Mouse (Mus musculus): Measurements from ENCODE around the gene Zfp185. TPM values are rescaled to one million over a fixed set of nuclear protein-coding genes. Genes with fewer than 3 reads are reported as not detected.

The Zfp185 gene
- total RNA-seq (2014; fragmentation: Nextera tagmentation) (not detected in 2 replicates), total RNA-seq (2017) (0.11 TPM in 1 of 2 replicates, not detected in the other), polyA plus RNA-seq (2012) (not detected in 2 replicates)

- no peak for DNase-seq (ENCODE audit: low spot score)
- no peaks in the 10 kb centered on the region for H3K36me3 ChIP-seq (replicated peaks)
- peaks cover 40% of the 10 kb centered on the region for H3K27me3 ChIP-seq (ENCODE audit: insufficient read depth, low read length)
- TF ChIP-seq GATA1 (IDR thresholded peaks at IDR 0.05; ENCODE audit: borderline replicate concordance, low read length) (no peak), GATA2 (IDR thresholded peaks at IDR 0.05; ENCODE audit: borderline replicate concordance, low read depth, low read length) (no peak), CTCF (IDR thresholded peaks at IDR 0.05; ENCODE audit: low read depth, low read length) (no peak), POLR2AphosphoS5 (IDR thresholded peaks at IDR 0.05; ENCODE audit: insufficient replicate concordance, low read depth, low read length) (no peak), TAL1 (conservative IDR thresholded peaks at IDR 0.05; ENCODE audit: low read depth, low read length) (no peak)
- no peaks in the 10 kb centered on the region for H3K4me1 ChIP-seq (ENCODE audit: insufficient read depth, low read depth, low read length)
- no peaks in the 10 kb centered on the region for H3K9me3 ChIP-seq (replicated peaks)
- ATAC-seq (ENCODE audit: extremely low read depth, insufficient number of reproducible peaks, low FRiP score, poor library complexity, severe bottlenecking) = no peak
- no peak within 1 kb of the TSS for H3K4me3 ChIP-seq (ENCODE audit: low read depth, low read length)
These were observed at the start of gene Zfp185 for GRCm38 (mm10) chrX:72986841-72987519. Gene Zfp185, plus strand, starts transcription at chrX:72987339.

GRCm38 (mm10) chrX:72953464-72953863 lies 33.7 kb upstream of the Zfp185 start:
- Histone ChIP-seq H3K9me3 (replicated peaks) (no peaks in the 10 kb centered on the region), H3K27me3 (ENCODE audit: insufficient read depth, low read length) (no peaks in the 10 kb centered on the region), H3K4me3 (ENCODE audit: low read depth, low read length) (no peak overlapping the region), H3K36me3 (replicated peaks) (peaks cover 82% of the 10 kb centered on the region), H3K4me1 (ENCODE audit: insufficient read depth, low read depth, low read length) (no peaks in the 10 kb centered on the region)
- no peak for TF ChIP-seq POLR2AphosphoS5 (IDR thresholded peaks at IDR 0.05; ENCODE audit: insufficient replicate concordance, low read depth, low read length)
- TF ChIP-seq CTCF (IDR thresholded peaks at IDR 0.05; ENCODE audit: low read depth, low read length) = no peak
- no peak for TF ChIP-seq GATA2 (IDR thresholded peaks at IDR 0.05; ENCODE audit: borderline replicate concordance, low read depth, low read length)
- TF ChIP-seq TAL1 (conservative IDR thresholded peaks at IDR 0.05; ENCODE audit: low read depth, low read length) = no peak
- no peak for TF ChIP-seq GATA1 (IDR thresholded peaks at IDR 0.05; ENCODE audit: borderline replicate concordance, low read length)
- DNase-seq (ENCODE audit: low spot score) (no peak), ATAC-seq (ENCODE audit: extremely low read depth, insufficient number of reproducible peaks, low FRiP score, poor library complexity, severe bottlenecking) (no peak)

DNA sequence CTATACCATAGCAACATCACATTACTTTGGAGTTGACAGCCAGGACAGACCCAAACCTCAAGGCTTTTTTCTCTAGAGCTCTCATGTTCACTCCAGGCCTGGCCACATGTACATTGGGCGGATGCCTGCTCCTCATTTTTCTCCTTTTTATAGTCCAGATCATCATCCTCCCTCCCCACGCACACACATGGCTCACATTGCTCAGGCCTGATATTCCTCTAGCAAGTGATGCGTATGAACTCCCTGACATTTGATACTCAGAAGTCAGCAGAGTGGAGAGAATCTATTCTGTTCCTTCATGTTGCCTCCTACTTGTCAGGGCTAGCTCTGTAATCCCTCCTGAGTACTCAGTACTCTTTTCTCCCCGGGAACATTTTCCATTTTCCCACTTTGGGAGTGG lies 30.7 kb upstream of the Zfp185 start:
- DNase-seq (ENCODE audit: low spot score) (no peak), ATAC-seq (ENCODE audit: extremely low read depth, insufficient number of reproducible peaks, low FRiP score, poor library complexity, severe bottlenecking) (no peak)
- H3K36me3 ChIP-seq (replicated peaks) = peaks cover 89% of the 10 kb centered on the region
- no peak overlapping the region for H3K4me3 ChIP-seq (ENCODE audit: low read depth, low read length)
- no peak for TF ChIP-seq TAL1 (conservative IDR thresholded peaks at IDR 0.05; ENCODE audit: low read depth, low read length)
- no peak for TF ChIP-seq GATA2 (IDR thresholded peaks at IDR 0.05; ENCODE audit: borderline replicate concordance, low read depth, low read length)
- no peak for TF ChIP-seq CTCF (IDR thresholded peaks at IDR 0.05; ENCODE audit: low read depth, low read length)
- no peak for TF ChIP-seq GATA1 (IDR thresholded peaks at IDR 0.05; ENCODE audit: borderline replicate concordance, low read length)
- no peak for TF ChIP-seq POLR2AphosphoS5 (IDR thresholded peaks at IDR 0.05; ENCODE audit: insufficient replicate concordance, low read depth, low read length)
- H3K9me3 ChIP-seq (replicated peaks) = no peaks in the 10 kb centered on the region
- H3K27me3 ChIP-seq (ENCODE audit: insufficient read depth, low read length) = no peaks in the 10 kb centered on the region
- H3K4me1 ChIP-seq (ENCODE audit: insufficient read depth, low read depth, low read length) = no peaks in the 10 kb centered on the region

DNA sequence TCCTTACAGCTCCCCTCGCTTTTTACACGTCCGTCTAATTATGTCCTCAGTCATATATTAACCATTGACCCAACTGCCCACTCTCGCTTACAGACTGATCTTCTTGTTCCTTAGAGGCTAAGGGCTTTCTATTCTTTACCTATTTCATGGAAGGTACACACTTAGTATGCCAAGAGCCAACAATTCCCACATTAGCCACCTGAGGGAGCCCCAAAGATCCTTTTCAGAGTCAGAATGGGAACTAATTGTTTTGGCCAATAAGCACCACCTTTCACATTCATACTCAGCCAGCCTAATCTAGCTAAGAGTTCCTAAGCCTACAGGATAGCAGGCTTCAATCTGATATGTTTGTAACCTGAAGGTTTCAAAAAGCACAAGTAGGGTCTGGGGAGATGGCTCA lies 26.7 kb upstream of the Zfp185 start:
- no peak for ATAC-seq (ENCODE audit: extremely low read depth, insufficient number of reproducible peaks, low FRiP score, poor library complexity, severe bottlenecking)
- no peaks in the 10 kb centered on the region for H3K4me1 ChIP-seq (ENCODE audit: insufficient read depth, low read depth, low read length)
- H3K4me3 ChIP-seq (ENCODE audit: low read depth, low read length) = no peak overlapping the region
- peaks cover 79% of the 10 kb centered on the region for H3K36me3 ChIP-seq (replicated peaks)
- TF ChIP-seq TAL1 (conservative IDR thresholded peaks at IDR 0.05; ENCODE audit: low read depth, low read length) = no peak
- no peak for TF ChIP-seq POLR2AphosphoS5 (IDR thresholded peaks at IDR 0.05; ENCODE audit: insufficient replicate concordance, low read depth, low read length)
- no peak for TF ChIP-seq CTCF (IDR thresholded peaks at IDR 0.05; ENCODE audit: low read depth, low read length)
- TF ChIP-seq GATA1 (IDR thresholded peaks at IDR 0.05; ENCODE audit: borderline replicate concordance, low read length) = no peak
- H3K27me3 ChIP-seq (ENCODE audit: insufficient read depth, low read length) = no peaks in the 10 kb centered on the region
- no peak for DNase-seq (ENCODE audit: low spot score)
- no peaks in the 10 kb centered on the region for H3K9me3 ChIP-seq (replicated peaks)

- ATAC-seq (ENCODE audit: extremely low read depth, insufficient number of reproducible peaks, low FRiP score, poor library complexity, severe bottlenecking) (no peak), DNase-seq (ENCODE audit: low spot score) (no peak)
- no peaks in the 10 kb centered on the region for H3K9me3 ChIP-seq (replicated peaks)
- H3K4me1 ChIP-seq (ENCODE audit: insufficient read depth, low read depth, low read length) = no peaks in the 10 kb centered on the region
- TF ChIP-seq CTCF (IDR thresholded peaks at IDR 0.05; ENCODE audit: low read depth, low read length) (no peak), TAL1 (conservative IDR thresholded peaks at IDR 0.05; ENCODE audit: low read depth, low read length) (no peak), POLR2AphosphoS5 (IDR thresholded peaks at IDR 0.05; ENCODE audit: insufficient replicate concordance, low read depth, low read length) (no peak), GATA1 (IDR thresholded peaks at IDR 0.05; ENCODE audit: borderline replicate concordance, low read length) (no peak), GATA2 (IDR thresholded peaks at IDR 0.05; ENCODE audit: borderline replicate concordance, low read depth, low read length) (no peak)
- H3K4me3 ChIP-seq (ENCODE audit: low read depth, low read length) = no peak overlapping the region
- H3K27me3 ChIP-seq (ENCODE audit: insufficient read depth, low read length) = no peaks in the 10 kb centered on the region
- H3K36me3 ChIP-seq (replicated peaks) = peaks cover 68% of the 10 kb centered on the region
These were observed 25.6 kb upstream of the Zfp185 start for GRCm38 (mm10) chrX:72961511-72961910.

GRCm38 (mm10) chrX:72962743-72963142 lies 24.4 kb upstream of the Zfp185 start:
- H3K36me3 ChIP-seq (replicated peaks) = peaks cover 56% of the 10 kb centered on the region
- no peak overlapping the region for H3K4me3 ChIP-seq (ENCODE audit: low read depth, low read length)
- no peak for DNase-seq (ENCODE audit: low spot score)

More at GRCm38 (mm10) chrX:72962743-72963142, 24.4 kb upstream of the Zfp185 start:
- Histone ChIP-seq H3K27me3 (ENCODE audit: insufficient read depth, low read length) (no peaks in the 10 kb centered on the region), H3K4me1 (ENCODE audit: insufficient read depth, low read depth, low read length) (no peaks in the 10 kb centered on the region), H3K9me3 (replicated peaks) (no peaks in the 10 kb centered on the region)
- TF ChIP-seq POLR2AphosphoS5 (IDR thresholded peaks at IDR 0.05; ENCODE audit: insufficient replicate concordance, low read depth, low read length) = no peak
- ATAC-seq (ENCODE audit: extremely low read depth, insufficient number of reproducible peaks, low FRiP score, poor library complexity, severe bottlenecking) = no peak
